Mouse (Mus musculus): ENCODE data around the gene Ldha.

The Ldha gene

GRCm38 (mm10) chr7:46883304-46883703 lies 42.0 kb downstream of the Ldha start:
- DNase-seq, result no peak

- no peak for DNase-seq
Measured at GRCm38 (mm10) chr7:46895511-46895910, 54.2 kb downstream of the Ldha start.

- no peak for DNase-seq
Measured at GRCm38 (mm10) chr7:46899343-46899742, 58.1 kb downstream of the Ldha start.

Data from cerebellum, postnatal 14 days (tissue).